Mouse (Mus musculus) left cerebral cortex, adult 8-10 months (tissue): ENCODE results near the gene Mfng. TPM values are rescaled to one million over a fixed set of nuclear protein-coding genes. Genes with fewer than 3 reads are reported as not detected.

ENCODE experiments used
- DNase-seq, 2 experiments: peaks; one replicate each; pipeline ENCODE4 v3.0.0; 2022; ENCODE audit warnings: low spot score in 2 of 2
- total RNA-seq, 4 experiments: library from RNA; stranded (reverse); gene quantifications; 2 replicates each; pipeline ENCODE4 v1.2.4; 2022

The Mfng gene
- total RNA-seq, 4 experiments from 2014 or later, result 4.2 to 8.9 (median 6.4) TPM

GRCm38 (mm10) chr15:78755966-78756725, 17.1 kb downstream of the Mfng start:
- no peak for DNase-seq

- no peak for DNase-seq
These were observed 18.0 kb downstream of the Mfng start for GRCm38 (mm10) chr15:78755226-78755625.

GRCm38 (mm10) chr15:78754144-78754543, 19.1 kb downstream of the Mfng start:
- no peak for DNase-seq

GRCm38 (mm10) chr15:78752991-78753390, 20.3 kb downstream of the Mfng start:
- no peak for DNase-seq

- DNase-seq, result no peak
These were observed 22.5 kb downstream of the Mfng start for GRCm38 (mm10) chr15:78750608-78751350.

GRCm38 (mm10) chr15:78749855-78750254, 23.4 kb downstream of the Mfng start:
- no peak for DNase-seq

- DNase-seq, result peak; percentile 36 to 88
These were observed 29.1 kb downstream of the Mfng start for GRCm38 (mm10) chr15:78744206-78744605.

GRCm38 (mm10) chr15:78742831-78743230, 30.4 kb downstream of the Mfng start:
- DNase-seq, result no peak

- no peak for DNase-seq
These were observed 32.6 kb downstream of the Mfng start for GRCm38 (mm10) chr15:78740662-78741061.

- DNase-seq, result no peak
These were observed 36.1 kb downstream of the Mfng start for GRCm38 (mm10) chr15:78737146-78737545.

GRCm38 (mm10) chr15:78736681-78737100, 36.6 kb downstream of the Mfng start:
- no peak for DNase-seq

- DNase-seq, result no peak
These were observed 37.1 kb downstream of the Mfng start for GRCm38 (mm10) chr15:78736181-78736579.

GRCm38 (mm10) chr15:78735431-78736180, 37.7 kb downstream of the Mfng start:
- no peak for DNase-seq

GRCm38 (mm10) chr15:78731830-78732229, 41.4 kb downstream of the Mfng start:
- no peak for DNase-seq

- DNase-seq, result no peak
These were observed 42.8 kb downstream of the Mfng start for GRCm38 (mm10) chr15:78730315-78731049.

GRCm38 (mm10) chr15:78726697-78727096, 46.6 kb downstream of the Mfng start:
- DNase-seq, result no peak

GRCm38 (mm10) chr15:78720532-78720931, 52.7 kb downstream of the Mfng start:
- DNase-seq, result no peak

- DNase-seq, result peak in 1 of 2 experiments; percentile 67
These were observed 53.2 kb downstream of the Mfng start for GRCm38 (mm10) chr15:78720094-78720493.

GRCm38 (mm10) chr15:78719416-78719815, 53.9 kb downstream of the Mfng start:
- no peak for DNase-seq

GRCm38 (mm10) chr15:78718290-78719250, 54.7 kb downstream of the Mfng start, which contains the start of gene Elfn2:
TSS of gene Elfn2 (minus strand) at chr15:78718771.
- DNase-seq, result peak in 1 of 2 experiments; percentile 75
